8 mouse cellular contexts compared by ENCODE assay signal in the genomic region with DNA sequence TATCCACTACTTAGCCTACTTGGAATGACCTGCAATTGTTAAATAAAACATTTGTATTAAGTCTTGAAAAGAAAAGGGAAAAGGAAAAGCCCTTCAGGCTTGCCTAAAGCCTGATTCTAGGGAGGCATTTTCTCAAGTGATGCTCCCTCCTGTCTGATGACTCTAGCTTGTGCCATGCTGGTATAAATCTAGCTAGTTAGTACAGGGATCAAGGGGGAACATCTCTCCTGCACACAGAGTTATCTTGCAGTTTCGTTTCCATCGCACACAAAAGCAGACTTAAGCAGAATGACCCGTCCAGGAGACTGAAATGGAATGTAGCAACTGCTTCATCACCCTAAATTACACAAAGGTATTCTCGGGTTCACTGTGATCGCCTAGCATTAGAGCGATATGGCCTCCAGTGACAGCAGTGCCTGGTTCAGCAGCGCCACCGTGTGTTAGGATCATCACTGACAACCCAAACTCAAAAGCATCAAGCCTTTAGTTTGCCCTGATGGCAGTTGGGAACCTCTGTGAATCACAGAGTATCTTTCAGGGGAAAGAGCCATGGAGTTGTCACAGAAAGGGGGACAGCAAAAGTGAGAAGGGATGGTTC. TPM values are rescaled to one million over a fixed set of nuclear protein-coding genes. Genes with fewer than 3 reads are reported as not detected.
DNase-seq lines count a peak whose midpoint lies in the region; ATAC-seq lines count a peak whose summit lies in the region.

No protein-coding gene starts in this region.

- peak; percentile 20 for DNase-seq in kidney, adult 11 months
- DNase-seq in embryo, embryonic 11 days, result peak; percentile 83
- peak; percentile 59 to 74 for DNase-seq in gastrocnemius, postnatal 4 days (ENCODE audit: low spot score in 2 of 2)
- DNase-seq in limb, embryonic 10.5 days (ENCODE audit: low spot score), result peak; percentile 85
- peak; percentile 61 to 83 for DNase-seq in spleen, adult 18-20 months

- no peaks in the 10 kb centered on the region for H3K27me3 ChIP-seq in kidney, embryonic 14.5 days (ENCODE audit: control insufficient read depth, insufficient read depth, low read length)
- no peaks in the 10 kb centered on the region for H3K27me3 ChIP-seq in intestine, embryonic 16.5 days (replicated peaks; ENCODE audit: control insufficient read depth, insufficient read depth, low read length)
- peaks cover 4% of the 10 kb centered on the region; the same call in 1 of the 2 replicates for H3K27me3 ChIP-seq in limb, embryonic 10.5 days (ENCODE audit: low read depth, poor library complexity, severe bottlenecking)
- no peaks in the 10 kb centered on the region for H3K27me3 ChIP-seq in midbrain, embryonic 16.5 days (ENCODE audit: control insufficient read depth, insufficient read depth, low read depth, low read length)

- no peak overlapping the region for H3K9ac ChIP-seq in kidney, embryonic 14.5 days (ENCODE audit: low read depth, low read length)
- no peak overlapping the region for H3K9ac ChIP-seq in intestine, embryonic 16.5 days (ENCODE audit: low read depth, low read length)
- H3K9ac ChIP-seq in midbrain, embryonic 16.5 days (ENCODE audit: low read depth, low read length), result no peak overlapping the region; the same call in 1 of the 2 replicates

- H3K4me2 ChIP-seq in kidney, embryonic 14.5 days (replicated peaks; ENCODE audit: low read depth, low read length), result no peak overlapping the region
- no peak overlapping the region for H3K4me2 ChIP-seq in intestine, embryonic 16.5 days (ENCODE audit: low read depth, low read length)
- no peak overlapping the region for H3K4me2 ChIP-seq in midbrain, embryonic 16.5 days (ENCODE audit: low read length)

- H3K9me3 ChIP-seq in kidney, embryonic 14.5 days (ENCODE audit: control insufficient read depth, low read length), result no peaks in the 10 kb centered on the region
- no peaks in the 10 kb centered on the region for H3K9me3 ChIP-seq in intestine, embryonic 16.5 days (ENCODE audit: control insufficient read depth, low read length)
- H3K9me3 ChIP-seq in limb, embryonic 10.5 days (replicated peaks), result no peaks in the 10 kb centered on the region
- no peaks in the 10 kb centered on the region for H3K9me3 ChIP-seq in midbrain, embryonic 16.5 days (replicated peaks; ENCODE audit: control insufficient read depth, low read length, poor library complexity, severe bottlenecking)

- H3K4me1 ChIP-seq in kidney, embryonic 14.5 days (ENCODE audit: control insufficient read depth, insufficient read depth, low read length), result no peaks in the 10 kb centered on the region
- H3K4me1 ChIP-seq in intestine, embryonic 16.5 days (ENCODE audit: control insufficient read depth, insufficient read depth, low read length), result 0 out of 2 replicates have a peak, but pooled peaks cover 2% of the 10 kb centered on the region
- H3K4me1 ChIP-seq in limb, embryonic 10.5 days, result no peaks in the 10 kb centered on the region
- H3K4me1 ChIP-seq in midbrain, embryonic 16.5 days (ENCODE audit: control insufficient read depth, insufficient read depth, low read length), result no peaks in the 10 kb centered on the region

- WGBS in kidney, embryonic 14.5 days, result 9% methylated on average over 8 of the region's 8 CpGs
- WGBS in intestine, embryonic 16.5 days, result 9% methylated on average over 8 of the region's 8 CpGs
- 11% methylated on average over 8 of the region's 8 CpGs for WGBS in limb, embryonic 10.5 days
- WGBS in midbrain, embryonic 16.5 days, result 6% methylated on average over 8 of the region's 8 CpGs

- ATAC-seq in kidney, embryonic 14.5 days (ENCODE audit: low FRiP score, low TSS enrichment), result no peak
- ATAC-seq in intestine, embryonic 16.5 days, result peak; percentile 24; the same call in 1 of the 2 replicates
- peak; percentile 70 for ATAC-seq in midbrain, embryonic 16.5 days

- H3K4me3 ChIP-seq in kidney, embryonic 14.5 days (ENCODE audit: low read length), result no peak overlapping the region
- no peak overlapping the region for H3K4me3 ChIP-seq in intestine, embryonic 16.5 days (ENCODE audit: low read length)
- no peak overlapping the region for H3K4me3 ChIP-seq in limb, embryonic 10.5 days
- no peak overlapping the region for H3K4me3 ChIP-seq in midbrain, embryonic 16.5 days (ENCODE audit: low read depth, low read length)

- no peaks in the 10 kb centered on the region for H3K36me3 ChIP-seq in kidney, embryonic 14.5 days (ENCODE audit: control insufficient read depth, insufficient read depth, low read length)
- H3K36me3 ChIP-seq in intestine, embryonic 16.5 days (ENCODE audit: control insufficient read depth, insufficient read depth, low read length), result no peaks in the 10 kb centered on the region
- H3K36me3 ChIP-seq in limb, embryonic 10.5 days, result no peaks in the 10 kb centered on the region
- no peaks in the 10 kb centered on the region for H3K36me3 ChIP-seq in midbrain, embryonic 16.5 days (ENCODE audit: control insufficient read depth, insufficient read depth, low read length)

- no peak overlapping the region for H3K27ac ChIP-seq in kidney, embryonic 14.5 days (ENCODE audit: low read depth, low read length)
- no peak overlapping the region for H3K27ac ChIP-seq in intestine, embryonic 16.5 days (ENCODE audit: low read length)
- H3K27ac ChIP-seq in limb, embryonic 10.5 days, result no peak overlapping the region
- H3K27ac ChIP-seq in midbrain, embryonic 16.5 days (ENCODE audit: low read length), result no peak overlapping the region

RNA-seq across cellular contexts. Expression of a gene that starts 57.3 kb away (rescaled TPM):
- polyA plus RNA-seq in kidney, embryonic 14.5 days (2014; fragmentation: Nextera tagmentation; extraction: Ambion mirVana), result 0.63 and 1.2 TPM in 2 replicates
- total RNA-seq in gastrocnemius, postnatal 4 days (2021), result 1 to 10 TPM; 2.4 to 3.5 TPM
- polyA plus RNA-seq in intestine, embryonic 16.5 days (2015; fragmentation: Nextera tagmentation; extraction: Ambion mirVana), result 0.61 and 0.76 TPM in 2 replicates
- 0.20 and 1.3 TPM in 2 replicates for polyA plus RNA-seq in limb, embryonic 10.5 days (2016; fragmentation: Nextera tagmentation; extraction: Ambion mirVana)
- polyA plus RNA-seq in midbrain, embryonic 16.5 days (2015; fragmentation: Nextera tagmentation; extraction: Ambion mirVana), result 9.9 and 10.4 TPM in 2 replicates

Comparison
In these comparisons a context has a peak if more than half of its experiments do, and no peak if none do; other contexts are left out.
1. DNase-seq: peak in every context shown above with its lines; median percentile 85 in limb, embryonic 10.5 days; 83 in embryo, embryonic 11 days; 72 in spleen, adult 18-20 months; 66 in gastrocnemius, postnatal 4 days; 20 in kidney, adult 11 months.